Mouse (Mus musculus): Measurements from ENCODE around the gene Stk19.

DNA sequence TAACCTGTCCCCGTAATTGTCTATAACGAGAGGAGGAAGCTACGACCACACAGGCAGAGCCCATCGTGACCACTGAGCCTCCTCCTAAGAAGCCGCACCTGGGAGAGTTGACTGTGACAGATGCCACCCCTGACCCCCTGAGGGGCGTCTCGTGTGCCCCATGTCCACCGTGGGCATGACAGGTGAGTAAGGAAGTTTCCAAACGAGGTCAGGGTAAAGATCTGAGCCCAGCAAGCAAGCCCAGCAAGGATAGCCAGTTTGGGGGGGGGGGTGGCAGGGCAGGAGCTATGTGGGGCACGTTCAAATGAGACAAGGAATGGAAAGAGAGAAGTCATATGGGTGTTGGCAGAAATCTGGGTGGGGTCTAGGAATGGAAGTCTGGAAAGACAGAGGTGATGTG is 41.7 kb downstream of the Stk19 start:
- TF ChIP-seq CTCF (IDR thresholded peaks at IDR 0.05; ENCODE audit: borderline replicate concordance, insufficient read depth, low read length) = no peak
- no peak for TF ChIP-seq POLR2A (IDR thresholded peaks at IDR 0.05; ENCODE audit: low read depth, low read length)

Measured in embryonic fibroblast, embryonic 13.5 days (primary cell).